Mouse (Mus musculus) ES-E14 (cell line): Measurements from ENCODE around the gene Hs6st3.

Experiments used
- CHD2 ChIP-seq: IDR thresholded peaks from 2 replicates; pipeline ENCODE4 v1.6.1; 2014; ENCODE audit warnings: mild to moderate bottlenecking, low read depth, low read length, inconsistent platforms
- HCFC1 ChIP-seq: IDR thresholded peaks from 2 replicates; pipeline ENCODE4 v1.6.1; 2012; ENCODE audit warnings: low read length, inconsistent platforms, borderline replicate concordance; ENCODE audit not compliant: insufficient read depth
- MAFK ChIP-seq: IDR thresholded peaks from 2 replicates; pipeline ENCODE4 v1.6.1; 2014; ENCODE audit warnings: mild to moderate bottlenecking, low read depth, low read length, inconsistent platforms; ENCODE audit not compliant: insufficient read depth
- ZNF384 ChIP-seq: IDR thresholded peaks from 2 replicates; pipeline ENCODE4 v1.6.1; 2012; ENCODE audit warnings: low read depth, low read length, inconsistent platforms

DNA sequence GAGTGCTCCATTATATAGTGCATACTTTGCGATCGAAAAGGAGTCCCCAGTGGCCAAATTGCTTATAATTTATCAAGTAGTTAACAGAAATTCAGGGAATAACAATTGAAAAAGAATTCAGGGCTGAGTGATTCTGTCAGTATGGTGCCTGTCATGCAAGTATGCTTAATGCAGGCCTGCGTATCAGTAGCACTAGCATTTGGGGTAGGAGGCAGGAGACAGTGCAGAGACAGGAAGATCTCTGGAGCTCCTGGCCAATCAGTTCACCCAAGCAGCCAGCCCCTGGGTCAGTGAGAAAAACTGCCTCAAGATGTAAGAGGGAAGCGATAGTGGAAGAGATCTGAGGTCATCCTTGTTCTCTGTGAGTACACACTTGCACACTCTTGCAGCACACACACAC, 594.1 kb downstream of the Hs6st3 start:
- TF ChIP-seq MAFK (no peak), HCFC1 (no peak), CHD2 (no peak), ZNF384 (no peak)
